Mouse (Mus musculus): Measurements from ENCODE around the gene Npas1.

DNA sequence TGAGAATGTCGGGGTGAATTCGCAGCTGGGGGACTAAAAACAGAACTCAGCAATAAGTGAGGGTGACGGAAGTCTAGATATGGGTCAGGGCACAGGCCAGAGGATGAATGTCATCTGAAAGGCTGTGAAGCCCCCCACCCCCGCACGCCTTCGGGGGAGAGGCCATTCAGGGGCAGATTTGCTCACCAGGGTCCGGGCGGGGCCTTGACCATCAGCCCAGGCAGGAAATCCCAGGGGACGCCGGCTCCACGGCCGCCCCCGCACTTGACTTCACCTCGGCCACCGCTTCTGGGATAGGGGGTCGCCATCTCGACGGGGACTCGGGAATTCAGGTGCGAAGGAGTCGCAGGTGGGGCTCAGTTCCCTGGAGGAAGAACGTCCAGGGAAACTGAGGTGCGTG lies 2.2 kb downstream of the Npas1 start:
- TF ChIP-seq EP300 (optimal IDR thresholded peaks at IDR 0.05) (no peak), CTCF (IDR thresholded peaks at IDR 0.05; ENCODE audit: low read depth) (no peak)

Measured in stomach, postnatal 0 days (tissue).